Mouse (Mus musculus): ENCODE results near the gene Pigc. TPM values are rescaled to one million over a fixed set of nuclear protein-coding genes. Genes with fewer than 3 reads are reported as not detected.

Pigc gene
- polyA plus RNA-seq, 1 experiment from 2014 or later, result 29.9 TPM

GRCm38 (mm10) chr1:161978173-161978700 is 9.3 kb downstream of the Pigc start:
- no peaks in the 10 kb centered on the region for H3K27me3 ChIP-seq (ENCODE audit: control insufficient read depth, insufficient read depth, low read length)
- no peak for ATAC-seq (ENCODE audit: low FRiP score, low TSS enrichment)
- DNase-seq (ENCODE audit: low spot score), result no peak
- H3K36me3 ChIP-seq (ENCODE audit: control insufficient read depth, insufficient read depth, low read length), result no peaks in the 10 kb centered on the region
- no peaks in the 10 kb centered on the region for H3K9me3 ChIP-seq (ENCODE audit: control insufficient read depth, low read length)
- WGBS, result 83% methylated on average over 5 of the region's 5 CpGs
- no peak overlapping the region for H3K27ac ChIP-seq (replicated peaks)
- H3K4me1 ChIP-seq (replicated peaks; ENCODE audit: control insufficient read depth, insufficient read depth), result peaks cover 3% of the 10 kb centered on the region
- H3K4me3 ChIP-seq (ENCODE audit: low read depth, low read length), result no peak overlapping the region
- H3K9ac ChIP-seq (ENCODE audit: low read length), result no peak overlapping the region
- no peak overlapping the region for H3K4me2 ChIP-seq (replicated peaks; ENCODE audit: low read depth)
- TF ChIP-seq EP300 (optimal IDR thresholded peaks at IDR 0.05) (no peak), CTCF (IDR thresholded peaks at IDR 0.05; ENCODE audit: low read depth) (no peak)

- DNase-seq (ENCODE audit: low spot score) (no peak), ATAC-seq (ENCODE audit: low FRiP score, low TSS enrichment) (no peak)
- Histone ChIP-seq H3K36me3 (ENCODE audit: control insufficient read depth, insufficient read depth, low read length) (no peaks in the 10 kb centered on the region), H3K9me3 (ENCODE audit: control insufficient read depth, low read length) (no peaks in the 10 kb centered on the region), H3K4me3 (ENCODE audit: low read depth, low read length) (no peak within 1 kb of the TSS), H3K9ac (ENCODE audit: low read length) (no peak within 1 kb of the TSS), H3K27me3 (ENCODE audit: control insufficient read depth, insufficient read depth, low read length) (no peaks in the 10 kb centered on the region), H3K4me2 (replicated peaks; ENCODE audit: low read depth) (no peak within 1 kb of the TSS), H3K4me1 (replicated peaks; ENCODE audit: control insufficient read depth, insufficient read depth) (peaks cover 3% of the 10 kb centered on the region), H3K27ac (replicated peaks) (no peak within 1 kb of the TSS)
- 68% methylated on average over 1 of the region's 1 CpGs for WGBS
- TF ChIP-seq EP300 (optimal IDR thresholded peaks at IDR 0.05), result no peak
Observed at GRCm38 (mm10) chr1:161979536-161979935, 10.6 kb downstream of the Pigc start, which contains the start of gene 4930558K02Rik. TSS of gene 4930558K02Rik (minus strand) at chr1:161979636.

DNA sequence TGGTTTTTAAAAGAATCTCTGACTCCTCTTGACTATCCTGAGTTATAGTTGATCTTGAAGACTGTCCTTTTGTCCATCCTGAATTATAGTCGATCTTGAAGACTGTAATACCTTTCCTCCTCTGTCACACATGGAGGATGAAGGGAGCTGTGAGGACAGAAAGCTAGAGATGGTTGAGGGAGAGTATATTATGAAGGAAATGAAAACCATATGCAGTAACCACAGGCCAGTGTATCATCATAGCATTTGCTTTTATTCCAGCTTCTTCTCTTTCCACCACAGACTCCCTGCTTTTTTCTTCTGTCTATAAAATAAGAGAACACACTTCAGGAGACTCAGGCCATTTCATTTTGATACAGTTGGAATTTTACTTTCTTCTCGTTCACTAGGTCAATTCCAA is 11.1 kb downstream of the Pigc start:
- H3K4me1 ChIP-seq (replicated peaks; ENCODE audit: control insufficient read depth, insufficient read depth), result peaks cover 3% of the 10 kb centered on the region

DNA sequence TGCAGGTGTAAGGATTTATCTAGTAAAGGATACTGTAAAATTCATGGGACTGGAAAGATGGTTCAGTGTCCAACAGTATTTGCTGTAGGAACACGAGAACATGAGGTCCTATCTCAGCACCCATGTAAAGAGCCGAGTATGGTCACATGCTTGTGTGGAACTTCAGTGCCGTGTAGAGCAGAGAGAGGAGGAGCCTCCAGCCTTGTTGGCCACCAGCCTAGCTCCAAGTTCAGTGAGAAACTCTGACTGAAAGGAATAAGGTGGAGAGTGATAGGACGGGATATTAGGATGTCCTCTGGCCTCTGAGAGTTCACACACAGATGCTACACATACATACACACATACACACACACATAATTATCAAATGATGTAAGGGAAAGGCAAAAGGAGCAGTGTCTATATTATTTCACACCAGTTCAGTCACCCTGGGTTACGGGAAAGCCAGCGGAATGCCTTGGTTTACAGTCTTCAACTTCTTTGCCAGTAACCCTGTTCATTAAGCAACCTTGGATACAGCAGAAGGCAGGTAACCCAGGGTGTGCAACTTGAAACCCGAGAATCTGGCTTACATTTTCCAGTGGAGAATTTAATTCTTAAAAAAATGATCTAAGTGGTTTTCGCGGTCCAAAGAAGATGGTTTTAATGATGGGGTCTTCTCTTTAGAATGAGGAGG is 11.8 kb downstream of the Pigc start:
- DNase-seq (ENCODE audit: low spot score), result no peak
- no peak overlapping the region for H3K4me3 ChIP-seq (ENCODE audit: low read depth, low read length)
- ATAC-seq (ENCODE audit: low FRiP score, low TSS enrichment), result no peak
- H3K36me3 ChIP-seq (ENCODE audit: control insufficient read depth, insufficient read depth, low read length), result no peaks in the 10 kb centered on the region
- H3K27me3 ChIP-seq (ENCODE audit: control insufficient read depth, insufficient read depth, low read length), result no peaks in the 10 kb centered on the region
- H3K9ac ChIP-seq (ENCODE audit: low read length), result no peak overlapping the region
- H3K4me1 ChIP-seq (replicated peaks; ENCODE audit: control insufficient read depth, insufficient read depth), result peaks cover 3% of the 10 kb centered on the region
- no peak overlapping the region for H3K27ac ChIP-seq (replicated peaks)
- 75% methylated on average over 9 of the region's 9 CpGs for WGBS
- no peaks in the 10 kb centered on the region for H3K9me3 ChIP-seq (ENCODE audit: control insufficient read depth, low read length)
- no peak for TF ChIP-seq EP300 (optimal IDR thresholded peaks at IDR 0.05)
- no peak for TF ChIP-seq CTCF (IDR thresholded peaks at IDR 0.05; ENCODE audit: low read depth)
- no peak overlapping the region for H3K4me2 ChIP-seq (replicated peaks; ENCODE audit: low read depth)

More for the DNA sequence above, 11.1 kb downstream of the Pigc start:
- H3K27me3 ChIP-seq (ENCODE audit: control insufficient read depth, insufficient read depth, low read length), result no peaks in the 10 kb centered on the region
- TF ChIP-seq CTCF (IDR thresholded peaks at IDR 0.05; ENCODE audit: low read depth) (no peak), EP300 (optimal IDR thresholded peaks at IDR 0.05) (no peak)
- WGBS, result 83% methylated on average over 2 of the region's 2 CpGs
- no peaks in the 10 kb centered on the region for H3K36me3 ChIP-seq (ENCODE audit: control insufficient read depth, insufficient read depth, low read length)
- no peak overlapping the region for H3K4me2 ChIP-seq (replicated peaks; ENCODE audit: low read depth)
- H3K27ac ChIP-seq (replicated peaks), result no peak overlapping the region
- H3K4me3 ChIP-seq (ENCODE audit: low read depth, low read length), result no peak overlapping the region
- no peak overlapping the region for H3K9ac ChIP-seq (ENCODE audit: low read length)
- DNase-seq (ENCODE audit: low spot score), result no peak
- H3K9me3 ChIP-seq (ENCODE audit: control insufficient read depth, low read length), result no peaks in the 10 kb centered on the region
- no peak for ATAC-seq (ENCODE audit: low FRiP score, low TSS enrichment)

GRCm38 (mm10) chr1:161983451-161983850 is 14.5 kb downstream of the Pigc start:
- no peak for ATAC-seq (ENCODE audit: low FRiP score, low TSS enrichment)
- no peaks in the 10 kb centered on the region for H3K27me3 ChIP-seq (ENCODE audit: control insufficient read depth, insufficient read depth, low read length)
- H3K36me3 ChIP-seq (ENCODE audit: control insufficient read depth, insufficient read depth, low read length), result no peaks in the 10 kb centered on the region
- H3K4me1 ChIP-seq (replicated peaks; ENCODE audit: control insufficient read depth, insufficient read depth), result no peaks in the 10 kb centered on the region
- 52% methylated on average over 6 of the region's 6 CpGs for WGBS
- H3K27ac ChIP-seq (replicated peaks), result no peak overlapping the region
- TF ChIP-seq EP300 (optimal IDR thresholded peaks at IDR 0.05) (no peak), CTCF (IDR thresholded peaks at IDR 0.05; ENCODE audit: low read depth) (no peak)
- DNase-seq (ENCODE audit: low spot score), result peak; percentile 4
- no peak overlapping the region for H3K4me3 ChIP-seq (ENCODE audit: low read depth, low read length)
- H3K4me2 ChIP-seq (replicated peaks; ENCODE audit: low read depth), result no peak overlapping the region
- no peak overlapping the region for H3K9ac ChIP-seq (ENCODE audit: low read length)
- H3K9me3 ChIP-seq (ENCODE audit: control insufficient read depth, low read length), result no peaks in the 10 kb centered on the region

- H3K27me3 ChIP-seq (ENCODE audit: control insufficient read depth, insufficient read depth, low read length), result no peaks in the 10 kb centered on the region
- TF ChIP-seq CTCF (IDR thresholded peaks at IDR 0.05; ENCODE audit: low read depth), result no peak
- TF ChIP-seq EP300 (optimal IDR thresholded peaks at IDR 0.05), result no peak
- H3K9ac ChIP-seq (ENCODE audit: low read length), result no peak overlapping the region
- ATAC-seq (ENCODE audit: low FRiP score, low TSS enrichment) (no peak), DNase-seq (ENCODE audit: low spot score) (peak; percentile 4)
- no peaks in the 10 kb centered on the region for H3K36me3 ChIP-seq (ENCODE audit: control insufficient read depth, insufficient read depth, low read length)
- H3K27ac ChIP-seq (replicated peaks), result no peak overlapping the region
- WGBS, result 33% methylated on average over 4 of the region's 4 CpGs
- no peaks in the 10 kb centered on the region for H3K9me3 ChIP-seq (ENCODE audit: control insufficient read depth, low read length)
- H3K4me1 ChIP-seq (replicated peaks; ENCODE audit: control insufficient read depth, insufficient read depth), result no peaks in the 10 kb centered on the region
- H3K4me2 ChIP-seq (replicated peaks; ENCODE audit: low read depth), result no peak overlapping the region
- no peak overlapping the region for H3K4me3 ChIP-seq (ENCODE audit: low read depth, low read length)
Observed at GRCm38 (mm10) chr1:161983979-161984566, 15.1 kb downstream of the Pigc start.
